7 mouse cellular contexts compared by ENCODE assay signal in genomic region chr4:133282656-133283055, GRCm38 (mm10). TPM values are rescaled to one million over a fixed set of nuclear protein-coding genes. Genes with fewer than 3 reads are reported as not detected.
DNase-seq lines count a peak whose midpoint lies in the region; ATAC-seq and TF ChIP-seq lines count a peak whose summit lies in the region.

No protein-coding gene starts in this region.

- ATAC-seq in liver, embryonic 14.5 days (ENCODE audit: insufficient read depth): no peak
- ATAC-seq in liver, embryonic 12.5 days: no peak
- ATAC-seq in embryonic facial prominence, embryonic 11.5 days (replicated peaks; ENCODE audit: insufficient number of reproducible peaks, low FRiP score, low TSS enrichment, low read depth): no peak
- ATAC-seq in hindbrain, embryonic 16.5 days: no peak
- no peak for ATAC-seq in neural tube, embryonic 15.5 days (ENCODE audit: low FRiP score)

- no peak overlapping the region for H3K4me2 ChIP-seq in liver, embryonic 14.5 days (ENCODE audit: low read depth)
- no peak overlapping the region for H3K4me2 ChIP-seq in liver, embryonic 12.5 days
- no peak overlapping the region for H3K4me2 ChIP-seq in embryonic facial prominence, embryonic 11.5 days (ENCODE audit: low read depth, low read length)
- H3K4me2 ChIP-seq in hindbrain, embryonic 16.5 days (ENCODE audit: low read length): no peak overlapping the region
- H3K4me2 ChIP-seq in neural tube, embryonic 15.5 days: no peak overlapping the region

- H3K4me3 ChIP-seq in liver, embryonic 14.5 days (ENCODE audit: insufficient read depth in 1 of 2, low read depth in 2 of 2, low read length in 2 of 2): no peak overlapping the region
- H3K4me3 ChIP-seq in liver, embryonic 12.5 days: no peak overlapping the region
- H3K4me3 ChIP-seq in embryonic facial prominence, embryonic 11.5 days (ENCODE audit: low read depth, low read length): no peak overlapping the region
- H3K4me3 ChIP-seq in hindbrain, embryonic 16.5 days (ENCODE audit: low read length): no peak overlapping the region
- H3K4me3 ChIP-seq in neural tube, embryonic 15.5 days (replicated peaks): no peak overlapping the region

- H3K27ac ChIP-seq in liver, embryonic 14.5 days: no peak overlapping the region
- no peak overlapping the region for H3K27ac ChIP-seq in liver, embryonic 12.5 days
- peak overlapping the region; percentile 92 for H3K27ac ChIP-seq in embryonic facial prominence, embryonic 11.5 days (replicated peaks; ENCODE audit: low read depth, low read length)
- H3K27ac ChIP-seq in hindbrain, embryonic 16.5 days (ENCODE audit: low read depth, low read length): peak overlapping the region; percentile 44; the same call in 1 of the 2 replicates
- H3K27ac ChIP-seq in neural tube, embryonic 15.5 days (replicated peaks): peak overlapping the region; percentile 48; the same call in 1 of the 2 replicates

- H3K9ac ChIP-seq in liver, embryonic 14.5 days (replicated peaks): no peak overlapping the region
- H3K9ac ChIP-seq in liver, embryonic 12.5 days: no peak overlapping the region
- no peak overlapping the region for H3K9ac ChIP-seq in embryonic facial prominence, embryonic 11.5 days (replicated peaks; ENCODE audit: low read length)
- no peak overlapping the region; the same call in 1 of the 2 replicates for H3K9ac ChIP-seq in hindbrain, embryonic 16.5 days (ENCODE audit: low read depth, low read length)
- H3K9ac ChIP-seq in neural tube, embryonic 15.5 days (replicated peaks): no peak overlapping the region

- 58% methylated on average over 4 of the region's 4 CpGs for WGBS in liver, embryonic 14.5 days (ENCODE audit: insufficient replicate concordance)
- 39% methylated on average over 4 of the region's 4 CpGs for WGBS in liver, embryonic 12.5 days (ENCODE audit: insufficient replicate concordance)
- WGBS in embryonic facial prominence, embryonic 11.5 days: 24% methylated on average over 4 of the region's 4 CpGs
- WGBS in hindbrain, embryonic 16.5 days: 28% methylated on average over 4 of the region's 4 CpGs
- WGBS in neural tube, embryonic 15.5 days: 17% methylated on average over 4 of the region's 4 CpGs

- peaks cover 34 to 53% of the 10 kb centered on the region in 2 experiments for H3K4me1 ChIP-seq in liver, embryonic 14.5 days (replicated peaks; ENCODE audit: control insufficient read depth in 2 of 2, insufficient read depth in 2 of 2, low read length in 1 of 2)
- H3K4me1 ChIP-seq in liver, embryonic 12.5 days: peaks cover 75% of the 10 kb centered on the region
- H3K4me1 ChIP-seq in embryonic facial prominence, embryonic 11.5 days (ENCODE audit: control insufficient read depth, insufficient read depth, low read length): 0 out of 2 replicates have a peak, but pooled peaks cover 2% of the 10 kb centered on the region
- peaks cover 9% of the 10 kb centered on the region; the same call in 1 of the 2 replicates for H3K4me1 ChIP-seq in hindbrain, embryonic 16.5 days (ENCODE audit: control insufficient read depth, insufficient read depth, low read depth, low read length)
- peaks cover 21% of the 10 kb centered on the region for H3K4me1 ChIP-seq in neural tube, embryonic 15.5 days

- no peaks in the 10 kb centered on the region for H3K27me3 ChIP-seq in liver, embryonic 14.5 days (ENCODE audit: control insufficient read depth, insufficient read depth, low read length)
- H3K27me3 ChIP-seq in liver, embryonic 12.5 days (replicated peaks): no peaks in the 10 kb centered on the region
- no peaks in the 10 kb centered on the region for H3K27me3 ChIP-seq in embryonic facial prominence, embryonic 11.5 days (ENCODE audit: control insufficient read depth, insufficient read depth, low read length)
- no peaks in the 10 kb centered on the region for H3K27me3 ChIP-seq in hindbrain, embryonic 16.5 days (replicated peaks; ENCODE audit: control insufficient read depth, insufficient read depth, low read length)
- no peaks in the 10 kb centered on the region for H3K27me3 ChIP-seq in neural tube, embryonic 15.5 days (replicated peaks)

- no peaks in the 10 kb centered on the region for H3K36me3 ChIP-seq in liver, embryonic 14.5 days (replicated peaks; ENCODE audit: control insufficient read depth, insufficient read depth, low read depth)
- H3K36me3 ChIP-seq in liver, embryonic 12.5 days: no peaks in the 10 kb centered on the region
- no peaks in the 10 kb centered on the region for H3K36me3 ChIP-seq in embryonic facial prominence, embryonic 11.5 days (replicated peaks; ENCODE audit: control insufficient read depth, insufficient read depth, low read depth, low read length)
- H3K36me3 ChIP-seq in hindbrain, embryonic 16.5 days (ENCODE audit: control insufficient read depth, insufficient read depth, low read length): no peaks in the 10 kb centered on the region
- H3K36me3 ChIP-seq in neural tube, embryonic 15.5 days: no peaks in the 10 kb centered on the region

- no peaks in the 10 kb centered on the region for H3K9me3 ChIP-seq in liver, embryonic 14.5 days (ENCODE audit: control insufficient read depth, low read length)
- no peaks in the 10 kb centered on the region for H3K9me3 ChIP-seq in liver, embryonic 12.5 days (replicated peaks)
- H3K9me3 ChIP-seq in embryonic facial prominence, embryonic 11.5 days (replicated peaks; ENCODE audit: control insufficient read depth, low read length): no peaks in the 10 kb centered on the region
- no peaks in the 10 kb centered on the region for H3K9me3 ChIP-seq in hindbrain, embryonic 16.5 days (ENCODE audit: control insufficient read depth, low read length)
- H3K9me3 ChIP-seq in neural tube, embryonic 15.5 days (replicated peaks): no peaks in the 10 kb centered on the region

- no peak for DNase-seq in liver, embryonic 14.5 days (ENCODE audit: low read depth in 3 of 3, low spot score in 3 of 3)
- DNase-seq in embryonic facial prominence, embryonic 11.5 days (ENCODE audit: low spot score): peak; percentile 49
- DNase-seq in cerebellum, adult 8-10 months: no peak
- DNase-seq in ovary, adult 18-20 months (ENCODE audit: low spot score): no peak

- no peak for TF ChIP-seq EP300 in liver, embryonic 14.5 days (IDR thresholded peaks at IDR 0.05; ENCODE audit: low read depth)

- peak; percentile 22; the same call in 1 of the 2 replicates for TF ChIP-seq CTCF in liver, embryonic 14.5 days (IDR thresholded peaks at IDR 0.05; ENCODE audit: low read depth)

RNA-seq across cellular contexts. Expression of gene Tmem222, which starts 5.1 kb away (rescaled TPM):
- polyA plus RNA-seq in liver, embryonic 14.5 days (2012; rRNA removed): 31.6 and 35.3 TPM in 2 replicates
- polyA plus RNA-seq in liver, embryonic 14.5 days (2014; fragmentation: Nextera tagmentation; extraction: Ambion mirVana): 36.4 and 38.7 TPM in 2 replicates
- polyA plus RNA-seq in liver, embryonic 12.5 days (2016; fragmentation: Nextera tagmentation; extraction: Ambion mirVana): 47.6 and 48.4 TPM in 2 replicates
- 82.0 and 87.9 TPM in 2 replicates for polyA plus RNA-seq in embryonic facial prominence, embryonic 11.5 days (2014; fragmentation: Nextera tagmentation; extraction: Ambion mirVana)
- polyA plus RNA-seq in hindbrain, embryonic 16.5 days (2015; fragmentation: Nextera tagmentation; extraction: Ambion mirVana): 121 and 130 TPM in 2 replicates
- 115 and 117 TPM in 2 replicates for polyA plus RNA-seq in neural tube, embryonic 15.5 days (2015; fragmentation: Nextera tagmentation; extraction: Ambion mirVana)

RNA-seq across cellular contexts. Expression of gene Sytl1, which starts 19.7 kb away (rescaled TPM):
- polyA plus RNA-seq in liver, embryonic 14.5 days (2012; rRNA removed): 0.52 and 0.56 TPM in 2 replicates
- 0.48 and 0.80 TPM in 2 replicates for polyA plus RNA-seq in liver, embryonic 14.5 days (2014; fragmentation: Nextera tagmentation; extraction: Ambion mirVana)
- 0.37 and 0.46 TPM in 2 replicates for polyA plus RNA-seq in liver, embryonic 12.5 days (2016; fragmentation: Nextera tagmentation; extraction: Ambion mirVana)
- polyA plus RNA-seq in embryonic facial prominence, embryonic 11.5 days (2014; fragmentation: Nextera tagmentation; extraction: Ambion mirVana): 1.1 and 1.2 TPM in 2 replicates
- 0.44 and 0.54 TPM in 2 replicates for polyA plus RNA-seq in hindbrain, embryonic 16.5 days (2015; fragmentation: Nextera tagmentation; extraction: Ambion mirVana)
- polyA plus RNA-seq in neural tube, embryonic 15.5 days (2015; fragmentation: Nextera tagmentation; extraction: Ambion mirVana): 0.20 and 6.0 TPM in 2 replicates

RNA-seq across cellular contexts. Expression of gene Map3k6, which starts 42.0 kb away (rescaled TPM):
- polyA plus RNA-seq in liver, embryonic 14.5 days (2012; rRNA removed): 2.0 and 2.4 TPM in 2 replicates
- 1.2 and 1.5 TPM in 2 replicates for polyA plus RNA-seq in liver, embryonic 14.5 days (2014; fragmentation: Nextera tagmentation; extraction: Ambion mirVana)
- 2.8 and 3.6 TPM in 2 replicates for polyA plus RNA-seq in liver, embryonic 12.5 days (2016; fragmentation: Nextera tagmentation; extraction: Ambion mirVana)
- 1.8 and 1.9 TPM in 2 replicates for polyA plus RNA-seq in embryonic facial prominence, embryonic 11.5 days (2014; fragmentation: Nextera tagmentation; extraction: Ambion mirVana)
- polyA plus RNA-seq in hindbrain, embryonic 16.5 days (2015; fragmentation: Nextera tagmentation; extraction: Ambion mirVana): 2.6 and 4.2 TPM in 2 replicates
- 3.0 and 4.0 TPM in 2 replicates for polyA plus RNA-seq in neural tube, embryonic 15.5 days (2015; fragmentation: Nextera tagmentation; extraction: Ambion mirVana)

Comparison
In these comparisons a context has a peak if more than half of its experiments do, and no peak if none do; other contexts are left out.
1. H3K27ac ChIP-seq: peak in embryonic facial prominence, embryonic 11.5 days (single experiment), hindbrain, embryonic 16.5 days (single experiment) and neural tube, embryonic 15.5 days (single experiment); none in liver, embryonic 14.5 days (single experiment) and liver, embryonic 12.5 days (single experiment).